Mouse (Mus musculus): ENCODE data around the gene Tns1.

DNA sequence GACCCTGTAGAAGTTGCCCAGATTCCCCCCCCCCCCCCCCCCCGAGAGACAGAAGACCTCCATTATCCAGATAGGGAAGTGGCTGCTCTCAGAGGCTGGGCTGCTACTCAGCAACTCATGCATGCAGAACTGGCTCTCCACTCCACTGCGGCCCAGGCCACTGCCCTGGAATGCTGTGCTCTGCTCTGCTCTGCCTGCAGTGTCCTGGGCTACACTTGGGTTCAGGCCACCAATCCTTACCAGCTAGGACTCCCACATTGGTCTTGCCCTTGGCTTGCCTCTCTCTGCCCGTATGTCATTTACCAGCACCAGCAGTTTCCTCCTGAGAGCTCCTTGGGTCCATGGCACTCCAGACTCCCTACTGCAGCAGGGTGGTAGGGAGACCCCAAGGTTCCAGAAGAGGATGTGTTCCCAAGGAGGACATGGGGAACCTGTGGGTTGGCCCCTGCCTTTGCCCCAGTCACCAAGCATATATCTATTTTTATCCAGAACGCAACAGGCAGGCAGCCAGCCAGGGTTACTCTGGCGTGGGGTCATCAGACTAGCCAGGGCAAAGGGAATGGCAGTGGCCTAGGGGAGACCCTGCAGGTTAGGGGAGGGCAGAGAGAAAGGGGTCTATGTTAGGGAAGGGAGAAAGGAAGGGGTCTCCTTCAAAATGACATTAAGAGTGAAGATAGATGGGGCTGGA is 16.2 kb downstream of the Tns1 start:
- TF ChIP-seq CTCF (IDR thresholded peaks at IDR 0.05; ENCODE audit: insufficient read depth, low read depth, low read length): no peak
- TF ChIP-seq POLR2A (IDR thresholded peaks at IDR 0.05; ENCODE audit: insufficient read depth, low read depth, low read length): no peak
